Mouse (Mus musculus): ENCODE measurements around the gene Ampd3.

The Ampd3 gene

DNA sequence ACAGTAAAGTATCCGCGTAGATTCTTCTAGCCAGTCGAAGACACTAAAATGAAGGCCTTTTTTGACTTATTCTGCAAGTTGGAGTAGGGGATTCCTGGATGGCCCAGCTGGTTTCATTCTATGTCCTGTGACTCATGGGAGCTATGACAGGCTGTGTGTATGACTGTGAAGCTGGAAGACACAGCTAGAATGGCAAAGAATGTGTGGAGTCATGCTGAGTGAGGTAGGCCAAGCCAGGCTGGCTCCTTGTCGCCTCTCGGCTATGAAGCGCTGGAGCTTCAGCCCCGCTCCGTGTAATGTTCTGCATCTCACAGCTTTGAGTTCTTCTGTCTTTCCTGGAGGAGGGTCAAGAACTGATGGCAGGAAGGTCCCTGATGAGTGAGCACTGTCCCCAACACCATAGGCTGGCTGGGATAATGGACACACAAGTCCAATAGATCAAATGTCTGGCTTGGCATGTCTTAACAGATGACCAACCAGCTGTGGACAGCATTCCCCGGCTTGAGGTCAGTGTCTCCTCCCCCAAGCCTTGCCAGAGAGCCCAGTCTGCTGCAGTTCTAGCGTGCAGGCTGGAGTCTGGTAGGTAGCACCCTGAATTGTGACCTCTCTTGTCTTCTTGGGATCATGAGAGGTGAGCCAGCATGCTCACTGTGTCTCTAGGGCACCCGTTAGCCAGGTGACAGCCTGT lies 29.9 kb downstream of the Ampd3 start:
- DNase-seq (ENCODE audit: low spot score in 2 of 2): no peak

GRCm38 (mm10) chr7:110801028-110801427 lies 33.0 kb downstream of the Ampd3 start:
- DNase-seq (ENCODE audit: low spot score in 2 of 2): peak; percentile 69 to 80

- DNase-seq (ENCODE audit: low spot score in 2 of 2): peak in 1 of 2 experiments; percentile 6
Observed at GRCm38 (mm10) chr7:110803131-110803530, 35.1 kb downstream of the Ampd3 start.

DNA sequence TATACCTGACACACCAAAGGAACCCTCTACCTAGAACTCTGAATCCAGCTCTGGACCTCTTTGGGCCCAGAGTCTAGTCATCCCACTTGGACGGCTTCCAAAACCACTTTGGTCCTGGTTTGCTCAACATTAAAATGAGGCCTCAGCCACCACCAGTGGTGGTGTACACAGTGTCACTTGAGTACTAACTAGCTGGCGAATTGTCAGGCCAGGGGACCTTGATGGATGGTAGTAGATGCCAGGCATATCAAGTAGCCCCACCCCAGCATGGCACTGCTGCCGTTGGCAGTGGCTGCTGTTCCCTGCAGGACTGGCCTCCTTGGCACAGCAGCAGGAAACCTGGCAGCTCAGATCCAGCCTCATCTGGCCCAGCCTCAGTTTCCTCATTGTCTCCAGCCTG lies 36.3 kb downstream of the Ampd3 start:
- peak in 1 of 2 experiments; percentile 4 for DNase-seq (ENCODE audit: low spot score in 2 of 2)

DNA sequence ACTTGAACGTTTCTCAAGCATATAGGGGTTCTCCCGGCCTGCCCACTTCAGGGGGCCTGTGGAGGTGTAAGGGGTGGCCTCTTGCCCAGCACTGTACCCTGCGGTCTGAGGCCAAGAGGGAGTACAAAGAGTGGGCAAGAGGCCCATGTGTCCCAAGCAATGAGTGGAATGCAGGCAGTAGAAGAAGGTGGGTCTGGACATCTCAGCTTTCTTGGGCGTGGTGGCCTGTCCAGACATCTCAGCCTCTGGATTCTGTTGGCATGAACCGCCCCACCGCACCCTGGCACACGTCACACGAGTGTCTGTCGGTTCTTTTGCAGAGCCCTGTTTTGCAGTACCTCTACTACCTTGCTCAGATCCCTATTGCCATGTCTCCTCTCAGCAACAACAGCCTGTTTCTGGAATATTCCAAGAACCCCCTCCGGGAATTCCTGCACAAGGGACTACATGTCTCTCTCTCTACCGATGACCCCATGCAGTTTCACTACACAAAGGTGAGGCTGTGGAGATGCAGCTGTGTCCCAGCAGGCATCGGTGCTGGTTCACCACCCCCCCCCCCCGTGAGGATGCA lies 39.5 kb downstream of the Ampd3 start:
- DNase-seq (ENCODE audit: low spot score in 2 of 2): no peak

DNA sequence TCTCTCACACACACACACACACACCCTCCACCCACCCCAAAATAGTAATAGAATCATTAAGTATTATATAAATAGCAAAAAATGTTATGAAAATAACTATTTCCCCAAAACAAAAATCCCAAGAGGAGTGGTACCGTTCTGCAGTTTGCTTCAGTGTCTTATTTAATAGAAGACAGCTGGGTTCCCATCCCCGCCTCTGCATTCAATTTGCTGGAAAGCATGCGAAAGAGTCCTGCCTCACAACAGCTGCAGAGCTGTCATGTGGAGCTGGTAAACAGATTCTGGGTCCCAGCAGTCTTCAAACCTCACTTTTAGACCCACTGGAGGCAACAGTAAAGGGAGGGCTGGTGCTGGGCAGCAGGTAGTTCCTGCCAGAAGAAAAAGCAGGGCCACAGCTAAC lies 41.0 kb downstream of the Ampd3 start:
- no peak for DNase-seq (ENCODE audit: low spot score in 2 of 2)

- DNase-seq (ENCODE audit: low spot score in 2 of 2): no peak
Observed at GRCm38 (mm10) chr7:110809585-110810557, 41.9 kb downstream of the Ampd3 start.

DNA sequence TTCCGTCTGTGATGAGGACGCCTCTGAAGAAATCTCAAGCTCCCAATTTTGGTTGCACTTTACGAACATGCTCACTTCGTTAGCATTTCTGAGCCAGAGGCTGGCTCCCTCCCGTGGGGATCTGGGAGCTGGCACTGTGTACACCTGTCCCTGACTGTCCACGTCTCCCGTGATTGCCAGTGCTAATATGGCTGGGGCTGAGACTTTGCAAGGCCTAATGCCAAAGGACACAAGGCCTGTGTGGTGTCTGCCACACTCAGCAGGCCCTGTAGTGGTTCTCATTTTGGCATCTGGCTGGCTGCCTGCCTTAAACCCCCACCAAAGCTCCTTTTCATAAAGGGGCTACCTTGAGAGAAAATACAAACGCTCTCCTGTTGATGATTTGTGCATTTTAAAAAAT lies 43.0 kb downstream of the Ampd3 start:
- no peak for DNase-seq (ENCODE audit: low spot score in 2 of 2)

GRCm38 (mm10) chr7:110811529-110811928 lies 43.5 kb downstream of the Ampd3 start:
- DNase-seq (ENCODE audit: low spot score in 2 of 2): no peak

GRCm38 (mm10) chr7:110813983-110814382 lies 46.0 kb downstream of the Ampd3 start:
- DNase-seq (ENCODE audit: low spot score in 2 of 2): no peak

GRCm38 (mm10) chr7:110816037-110816436 lies 48.0 kb downstream of the Ampd3 start:
- peak in 1 of 2 experiments; percentile 45 for DNase-seq (ENCODE audit: low spot score in 2 of 2)

DNA sequence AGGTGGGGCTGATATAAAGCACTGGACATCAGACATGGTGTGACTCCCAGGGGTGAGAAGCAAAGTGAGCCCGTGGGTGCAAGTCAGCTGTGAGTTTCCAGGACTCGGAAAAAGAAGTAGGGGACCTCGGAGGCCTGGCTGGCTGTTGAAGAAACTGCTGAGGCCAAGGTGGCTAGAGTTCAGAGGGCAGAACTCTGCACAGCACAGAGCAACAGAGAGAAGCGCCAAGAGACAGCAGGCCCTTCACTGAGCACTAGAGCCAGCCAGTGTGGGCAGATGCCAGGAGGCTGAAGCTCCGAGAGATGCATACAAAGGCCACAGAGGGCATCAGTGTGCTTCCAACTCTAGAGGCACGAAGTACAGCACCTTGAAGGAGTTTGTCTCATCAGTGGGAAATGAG lies 50.2 kb downstream of the Ampd3 start:
- no peak for DNase-seq (ENCODE audit: low spot score in 2 of 2)

- no peak for DNase-seq (ENCODE audit: low spot score in 2 of 2)
Observed at GRCm38 (mm10) chr7:110818787-110819350, 50.9 kb downstream of the Ampd3 start.

GRCm38 (mm10) chr7:110821068-110821467 lies 53.1 kb downstream of the Ampd3 start:
- DNase-seq (ENCODE audit: low spot score in 2 of 2): no peak

GRCm38 (mm10) chr7:110821653-110822052 lies 53.6 kb downstream of the Ampd3 start:
- DNase-seq (ENCODE audit: low spot score in 2 of 2): no peak

DNA sequence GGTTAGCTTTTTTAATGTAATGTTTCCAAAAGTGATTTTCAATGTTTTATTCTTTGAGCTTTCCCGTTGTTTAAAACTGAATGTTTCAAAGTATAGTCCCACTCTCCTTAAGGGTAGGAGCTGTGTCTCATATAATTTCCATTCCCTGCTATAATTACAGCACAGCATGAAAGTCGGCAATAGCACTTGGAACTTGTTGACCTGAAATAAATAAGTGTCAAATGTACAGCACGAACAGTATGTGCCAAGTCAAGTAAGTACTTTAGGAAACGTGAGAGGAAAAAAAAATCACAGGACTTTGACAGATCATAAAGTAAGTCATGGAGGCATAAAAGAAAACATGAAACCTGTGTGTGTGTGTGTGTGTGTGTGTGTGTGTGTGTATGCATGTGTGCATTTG lies 54.0 kb downstream of the Ampd3 start:
- DNase-seq (ENCODE audit: low spot score in 2 of 2): no peak

GRCm38 (mm10) chr7:110823076-110823475 lies 55.1 kb downstream of the Ampd3 start:
- no peak for DNase-seq (ENCODE audit: low spot score in 2 of 2)

DNA sequence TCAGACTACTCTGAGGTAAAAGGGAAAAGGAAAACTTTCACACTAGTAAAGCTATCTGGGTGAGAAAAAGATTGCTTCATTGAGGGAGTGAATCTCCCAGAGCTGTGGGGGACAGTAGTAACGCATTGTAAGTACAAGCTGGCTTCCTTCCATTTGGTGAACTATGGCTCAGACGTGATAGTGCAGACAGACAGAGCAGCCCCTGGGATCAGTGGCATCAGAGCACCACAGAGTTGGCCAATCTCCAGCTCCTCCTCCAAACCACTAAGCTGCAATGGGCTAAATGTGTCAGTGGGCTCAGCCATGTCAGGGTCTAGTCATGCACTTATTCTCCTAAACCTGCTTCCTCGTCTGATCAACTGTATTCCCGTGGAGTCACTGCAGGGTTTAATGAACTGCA lies 55.6 kb downstream of the Ampd3 start:
- DNase-seq (ENCODE audit: low spot score in 2 of 2): no peak

- DNase-seq (ENCODE audit: low spot score in 2 of 2): no peak
Observed at GRCm38 (mm10) chr7:110823995-110824953, 56.3 kb downstream of the Ampd3 start.

GRCm38 (mm10) chr7:110833024-110833423 lies 65.0 kb downstream of the Ampd3 start:
- no peak for DNase-seq (ENCODE audit: low spot score in 2 of 2)

DNA sequence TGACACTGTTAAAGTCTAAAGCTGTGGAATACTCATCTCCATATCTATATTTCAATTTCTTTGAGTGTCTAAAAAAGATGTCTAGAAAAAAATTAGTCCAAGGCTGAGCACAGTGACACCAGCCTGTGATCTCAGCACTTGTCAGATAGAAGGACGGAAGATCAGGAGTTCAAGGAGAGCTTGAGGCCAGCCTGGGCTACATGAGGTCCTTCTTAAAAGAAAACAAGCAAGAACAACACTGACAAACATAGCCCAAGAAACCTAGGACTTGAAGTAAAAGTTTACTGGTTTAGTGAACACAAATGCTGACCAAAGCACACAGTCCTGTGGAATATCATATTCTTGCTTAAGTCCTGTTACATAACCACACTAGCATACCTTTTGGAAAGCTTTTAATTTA lies 66.0 kb downstream of the Ampd3 start:
- DNase-seq (ENCODE audit: low spot score in 2 of 2): no peak

Data from spleen, postnatal 14 days (tissue).